Mouse (Mus musculus): ENCODE data around the gene Nup188.

GRCm38 (mm10) chr2:30285416-30286181 lies 598 bp upstream of the Nup188 start:
- TF ChIP-seq MAX (IDR thresholded peaks at IDR 0.05) (peak; percentile 9), CTCF (IDR thresholded peaks at IDR 0.05; ENCODE audit: control insufficient read depth, insufficient read depth, insufficient read length) (no peak), MYOG (IDR thresholded peaks at IDR 0.05; ENCODE audit: control insufficient read depth, extremely low read depth, insufficient read length) (no peak), USF1 (IDR thresholded peaks at IDR 0.05; ENCODE audit: low read depth) (no peak), CEBPB (IDR thresholded peaks at IDR 0.05; ENCODE audit: low read depth) (no peak)
